Mouse (Mus musculus): ENCODE results near the gene Cacna2d1. TPM values are rescaled to one million over a fixed set of nuclear protein-coding genes. Genes with fewer than 3 reads are reported as not detected.

The Cacna2d1 gene
- polyA plus RNA-seq, 1 experiment from 2014 or later = 11.3 TPM

DNA sequence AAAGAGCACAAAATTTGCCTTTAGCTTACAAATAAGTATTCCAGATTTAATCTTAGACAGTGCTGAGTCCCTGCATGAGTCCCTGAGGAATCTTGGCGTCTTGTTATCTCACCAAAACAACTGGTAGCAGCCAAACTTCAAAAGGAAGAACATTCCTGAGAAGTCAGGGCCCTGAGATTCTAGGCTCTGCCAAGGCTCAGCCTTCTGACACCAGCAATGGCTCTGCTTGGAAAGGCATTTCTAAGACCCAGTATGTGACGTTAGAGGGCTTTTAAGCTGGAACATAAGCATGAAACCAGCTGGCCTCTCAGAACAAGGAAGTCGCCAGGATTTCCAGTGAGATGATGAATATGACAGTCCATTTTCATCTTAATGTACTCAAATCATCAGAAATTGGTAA, 253.4 kb downstream of the Cacna2d1 start:
- H3K4me3 ChIP-seq (ENCODE audit: low read depth, low read length) = no peak overlapping the region

GRCm38 (mm10) chr5:16189878-16190277, 255.4 kb downstream of the Cacna2d1 start:
- 78% methylated on average over 4 of the region's 4 CpGs for WGBS

More for the DNA sequence above, 253.4 kb downstream of the Cacna2d1 start:
- no peaks in the 10 kb centered on the region for H3K27me3 ChIP-seq (ENCODE audit: control insufficient read depth, insufficient read depth, low read length)
- no peaks in the 10 kb centered on the region for H3K36me3 ChIP-seq (replicated peaks; ENCODE audit: control insufficient read depth, insufficient read depth, low read depth, low read length)
- H3K9me3 ChIP-seq (replicated peaks; ENCODE audit: control insufficient read depth, low read length) = no peaks in the 10 kb centered on the region
- 47% methylated on average over 3 of the region's 3 CpGs for WGBS
- H3K9ac ChIP-seq (replicated peaks; ENCODE audit: low read length) = no peak overlapping the region
- ATAC-seq (replicated peaks; ENCODE audit: insufficient number of reproducible peaks, low FRiP score, low TSS enrichment, low read depth) (no peak), DNase-seq (ENCODE audit: low spot score) (no peak)
- no peak overlapping the region for H3K4me2 ChIP-seq (ENCODE audit: low read depth, low read length)
- H3K4me1 ChIP-seq (ENCODE audit: control insufficient read depth, insufficient read depth, low read length) = no peaks in the 10 kb centered on the region
- no peak overlapping the region for H3K27ac ChIP-seq (replicated peaks; ENCODE audit: low read depth, low read length)

GRCm38 (mm10) chr5:16191165-16191564, 256.7 kb downstream of the Cacna2d1 start:
- H3K9me3 ChIP-seq (replicated peaks; ENCODE audit: control insufficient read depth, low read length) = no peaks in the 10 kb centered on the region
- H3K36me3 ChIP-seq (replicated peaks; ENCODE audit: control insufficient read depth, insufficient read depth, low read depth, low read length) = no peaks in the 10 kb centered on the region
- WGBS = 97% methylated on average over 3 of the region's 3 CpGs
- no peak overlapping the region for H3K4me3 ChIP-seq (ENCODE audit: low read depth, low read length)
- no peak for DNase-seq (ENCODE audit: low spot score)
- no peak overlapping the region for H3K4me2 ChIP-seq (ENCODE audit: low read depth, low read length)
- H3K9ac ChIP-seq (replicated peaks; ENCODE audit: low read length) = no peak overlapping the region
- H3K4me1 ChIP-seq (ENCODE audit: control insufficient read depth, insufficient read depth, low read length) = no peaks in the 10 kb centered on the region
- no peak overlapping the region for H3K27ac ChIP-seq (replicated peaks; ENCODE audit: low read depth, low read length)
- ATAC-seq (replicated peaks; ENCODE audit: insufficient number of reproducible peaks, low FRiP score, low TSS enrichment, low read depth) = no peak
- no peaks in the 10 kb centered on the region for H3K27me3 ChIP-seq (ENCODE audit: control insufficient read depth, insufficient read depth, low read length)

More at GRCm38 (mm10) chr5:16189878-16190277, 255.4 kb downstream of the Cacna2d1 start:
- ATAC-seq (replicated peaks; ENCODE audit: insufficient number of reproducible peaks, low FRiP score, low TSS enrichment, low read depth) (no peak), DNase-seq (ENCODE audit: low spot score) (no peak)
- H3K4me2 ChIP-seq (ENCODE audit: low read depth, low read length) = no peak overlapping the region
- no peak overlapping the region for H3K4me3 ChIP-seq (ENCODE audit: low read depth, low read length)
- no peaks in the 10 kb centered on the region for H3K27me3 ChIP-seq (ENCODE audit: control insufficient read depth, insufficient read depth, low read length)
- H3K36me3 ChIP-seq (replicated peaks; ENCODE audit: control insufficient read depth, insufficient read depth, low read depth, low read length) = no peaks in the 10 kb centered on the region
- H3K9ac ChIP-seq (replicated peaks; ENCODE audit: low read length) = no peak overlapping the region
- no peak overlapping the region for H3K27ac ChIP-seq (replicated peaks; ENCODE audit: low read depth, low read length)
- no peaks in the 10 kb centered on the region for H3K4me1 ChIP-seq (ENCODE audit: control insufficient read depth, insufficient read depth, low read length)
- H3K9me3 ChIP-seq (replicated peaks; ENCODE audit: control insufficient read depth, low read length) = no peaks in the 10 kb centered on the region

GRCm38 (mm10) chr5:16199816-16200215, 265.3 kb downstream of the Cacna2d1 start:
- Histone ChIP-seq H3K4me3 (ENCODE audit: low read depth, low read length) (no peak overlapping the region), H3K4me2 (ENCODE audit: low read depth, low read length) (no peak overlapping the region), H3K27ac (replicated peaks; ENCODE audit: low read depth, low read length) (no peak overlapping the region), H3K27me3 (ENCODE audit: control insufficient read depth, insufficient read depth, low read length) (no peaks in the 10 kb centered on the region), H3K36me3 (replicated peaks; ENCODE audit: control insufficient read depth, insufficient read depth, low read depth, low read length) (no peaks in the 10 kb centered on the region), H3K4me1 (ENCODE audit: control insufficient read depth, insufficient read depth, low read length) (no peaks in the 10 kb centered on the region), H3K9me3 (replicated peaks; ENCODE audit: control insufficient read depth, low read length) (no peaks in the 10 kb centered on the region), H3K9ac (replicated peaks; ENCODE audit: low read length) (no peak overlapping the region)
- DNase-seq (ENCODE audit: low spot score) (peak; percentile 29), ATAC-seq (replicated peaks; ENCODE audit: insufficient number of reproducible peaks, low FRiP score, low TSS enrichment, low read depth) (no peak)
- WGBS = 35% methylated on average over 2 of the region's 2 CpGs

GRCm38 (mm10) chr5:16221960-16222359, 287.5 kb downstream of the Cacna2d1 start:
- no peaks in the 10 kb centered on the region for H3K4me1 ChIP-seq (ENCODE audit: control insufficient read depth, insufficient read depth, low read length)
- no peaks in the 10 kb centered on the region for H3K36me3 ChIP-seq (replicated peaks; ENCODE audit: control insufficient read depth, insufficient read depth, low read depth, low read length)
- no peak overlapping the region for H3K27ac ChIP-seq (replicated peaks; ENCODE audit: low read depth, low read length)
- no peak overlapping the region for H3K4me3 ChIP-seq (ENCODE audit: low read depth, low read length)
- no peaks in the 10 kb centered on the region for H3K9me3 ChIP-seq (replicated peaks; ENCODE audit: control insufficient read depth, low read length)
- no peak overlapping the region for H3K9ac ChIP-seq (replicated peaks; ENCODE audit: low read length)
- WGBS = 79% methylated on average over 4 of the region's 4 CpGs
- ATAC-seq (replicated peaks; ENCODE audit: insufficient number of reproducible peaks, low FRiP score, low TSS enrichment, low read depth) = no peak
- no peak overlapping the region for H3K4me2 ChIP-seq (ENCODE audit: low read depth, low read length)
- DNase-seq (ENCODE audit: low spot score) = no peak
- no peaks in the 10 kb centered on the region for H3K27me3 ChIP-seq (ENCODE audit: control insufficient read depth, insufficient read depth, low read length)

GRCm38 (mm10) chr5:16225359-16225758, 290.9 kb downstream of the Cacna2d1 start:
- H3K4me3 ChIP-seq (ENCODE audit: low read depth, low read length) = no peak overlapping the region
- H3K4me2 ChIP-seq (ENCODE audit: low read depth, low read length) = no peak overlapping the region
- no peaks in the 10 kb centered on the region for H3K27me3 ChIP-seq (ENCODE audit: control insufficient read depth, insufficient read depth, low read length)
- ATAC-seq (replicated peaks; ENCODE audit: insufficient number of reproducible peaks, low FRiP score, low TSS enrichment, low read depth) (no peak), DNase-seq (ENCODE audit: low spot score) (no peak)
- no peaks in the 10 kb centered on the region for H3K36me3 ChIP-seq (replicated peaks; ENCODE audit: control insufficient read depth, insufficient read depth, low read depth, low read length)
- no peak overlapping the region for H3K27ac ChIP-seq (replicated peaks; ENCODE audit: low read depth, low read length)
- no peaks in the 10 kb centered on the region for H3K4me1 ChIP-seq (ENCODE audit: control insufficient read depth, insufficient read depth, low read length)
- H3K9me3 ChIP-seq (replicated peaks; ENCODE audit: control insufficient read depth, low read length) = no peaks in the 10 kb centered on the region
- no peak overlapping the region for H3K9ac ChIP-seq (replicated peaks; ENCODE audit: low read length)
- WGBS = 71% methylated on average over 2 of the region's 2 CpGs

- ATAC-seq (replicated peaks; ENCODE audit: insufficient number of reproducible peaks, low FRiP score, low TSS enrichment, low read depth) (no peak), DNase-seq (ENCODE audit: low spot score) (no peak)
- no peaks in the 10 kb centered on the region for H3K36me3 ChIP-seq (replicated peaks; ENCODE audit: control insufficient read depth, insufficient read depth, low read depth, low read length)
- H3K9ac ChIP-seq (replicated peaks; ENCODE audit: low read length) = no peak overlapping the region
- H3K27ac ChIP-seq (replicated peaks; ENCODE audit: low read depth, low read length) = no peak overlapping the region
- H3K4me3 ChIP-seq (ENCODE audit: low read depth, low read length) = no peak overlapping the region
- no peaks in the 10 kb centered on the region for H3K27me3 ChIP-seq (ENCODE audit: control insufficient read depth, insufficient read depth, low read length)
- H3K4me1 ChIP-seq (ENCODE audit: control insufficient read depth, insufficient read depth, low read length) = no peaks in the 10 kb centered on the region
- H3K4me2 ChIP-seq (ENCODE audit: low read depth, low read length) = no peak overlapping the region
- H3K9me3 ChIP-seq (replicated peaks; ENCODE audit: control insufficient read depth, low read length) = no peaks in the 10 kb centered on the region
- 83% methylated on average over 3 of the region's 3 CpGs for WGBS
These were observed 294.9 kb downstream of the Cacna2d1 start for GRCm38 (mm10) chr5:16229384-16229783.

GRCm38 (mm10) chr5:16231477-16231876, 297.0 kb downstream of the Cacna2d1 start:
- Histone ChIP-seq H3K4me2 (ENCODE audit: low read depth, low read length) (no peak overlapping the region), H3K4me1 (ENCODE audit: control insufficient read depth, insufficient read depth, low read length) (no peaks in the 10 kb centered on the region), H3K36me3 (replicated peaks; ENCODE audit: control insufficient read depth, insufficient read depth, low read depth, low read length) (no peaks in the 10 kb centered on the region), H3K9ac (replicated peaks; ENCODE audit: low read length) (no peak overlapping the region), H3K4me3 (ENCODE audit: low read depth, low read length) (no peak overlapping the region), H3K9me3 (replicated peaks; ENCODE audit: control insufficient read depth, low read length) (no peaks in the 10 kb centered on the region), H3K27me3 (ENCODE audit: control insufficient read depth, insufficient read depth, low read length) (no peaks in the 10 kb centered on the region), H3K27ac (replicated peaks; ENCODE audit: low read depth, low read length) (no peak overlapping the region)
- WGBS = 89% methylated on average over 9 of the region's 9 CpGs
- ATAC-seq (replicated peaks; ENCODE audit: insufficient number of reproducible peaks, low FRiP score, low TSS enrichment, low read depth) (no peak), DNase-seq (ENCODE audit: low spot score) (no peak)

All from embryonic facial prominence, embryonic 11.5 days (tissue).